Mouse (Mus musculus) heart, embryonic 10.5 days (tissue): Measurements from ENCODE around the gene Ptx3. TPM values are rescaled to one million over a fixed set of nuclear protein-coding genes. Genes with fewer than 3 reads are reported as not detected.
A peak's percentile ranks its signal among the peaks of the same experiment; 100 is the strongest.
"Not testable (repeated sequence)": the region's sequence is repeated elsewhere in the genome, so short reads cannot be mapped to it uniquely, and the experiment has no call there.

Experiments used
- DNase-seq: peaks from one replicate; pipeline ENCODE4 v3.0.0-alpha.2; 2017; ENCODE audit warnings: low spot score
- H3K27ac ChIP-seq: fragments of 300-500 bp; sonication (generic); 2 replicates; pipeline ENCODE4 v1.5.1; 2016; ENCODE audit warnings: mild to moderate bottlenecking
- H3K27me3 ChIP-seq: fragments of 300-500 bp; sonication (generic); 2 replicates; pipeline ENCODE4 v1.6.1; 2016; ENCODE audit warnings: mild to moderate bottlenecking; ENCODE audit not compliant: poor library complexity, insufficient read depth, severe bottlenecking
- H3K36me3 ChIP-seq: fragments of 300-500 bp; sonication (generic); 2 replicates; pipeline ENCODE4 v1.6.1; 2016; ENCODE audit warnings: mild to moderate bottlenecking, moderate library complexity
- H3K4me1 ChIP-seq: fragments of 300-500 bp; sonication (generic); 2 replicates; pipeline ENCODE4 v1.6.1; 2016; ENCODE audit warnings: mild to moderate bottlenecking
- H3K4me3 ChIP-seq: fragments of 300-500 bp; sonication (generic); 2 replicates; pipeline ENCODE4 v1.5.1; 2016; ENCODE audit warnings: mild to moderate bottlenecking, moderate library complexity
- H3K9me3 ChIP-seq: fragments of 300-500 bp; sonication (generic); 2 replicates; pipeline ENCODE4 v1.6.1; 2016; ENCODE audit warnings: mild to moderate bottlenecking, moderate library complexity
- WGBS: fragments of 180-500 bp; shearing (Covaris S2); methylation state at CpG from one replicate; pipeline ENCODE4 v1.1.7; 2016; 5-methylcytosine and 5-hydroxymethylcytosine counted together
- polyA plus RNA-seq: library from polyadenylated mRNA; unstranded; fragments of >200 nt; fragmentation: Nextera tagmentation; extraction: Ambion mirVana; gene quantifications from 2 replicates; pipeline ENCODE4 v1.2.1, GENCODE M21; 2016

The Ptx3 gene
- 2.2 and 4.4 TPM in 2 replicates for polyA plus RNA-seq

DNA sequence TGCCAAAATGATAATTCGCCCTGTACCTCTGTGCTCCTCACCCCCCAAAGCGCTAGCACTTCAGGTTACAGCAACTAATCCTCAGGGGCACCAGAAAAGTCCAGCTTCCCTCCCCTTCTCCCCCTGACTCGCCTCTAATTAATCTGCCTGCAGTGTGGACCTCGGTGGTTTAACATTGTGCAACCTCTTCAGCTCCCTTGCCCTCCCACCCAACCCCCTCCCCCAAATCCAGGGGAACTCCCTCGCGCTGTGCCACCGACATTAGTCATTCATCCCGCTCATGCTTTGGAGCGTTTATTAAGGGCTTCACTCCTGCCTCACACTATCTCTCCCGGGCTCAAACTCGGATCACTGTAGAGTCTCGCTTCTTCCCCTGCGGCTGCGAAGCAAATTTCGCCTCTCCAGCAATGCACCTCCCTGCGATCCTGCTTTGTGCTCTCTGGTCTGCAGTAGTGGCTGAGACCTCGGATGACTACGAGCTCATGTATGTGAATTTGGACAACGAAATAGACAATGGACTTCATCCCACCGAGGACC, at the start of gene Ptx3:
TSS of gene Ptx3 (plus strand) at position 256 of the 537 bp plus-strand sequence.
- Histone ChIP-seq H3K36me3 (no peaks in the 10 kb centered on the region), H3K27ac (peak within 1 kb of the TSS; percentile 85), H3K4me1 (peaks cover 9% of the 10 kb centered on the region), H3K4me3 (peak within 1 kb of the TSS; percentile 72), H3K9me3 (no peaks in the 10 kb centered on the region), H3K27me3 (peaks cover 10% of the 10 kb centered on the region)
- no peak for DNase-seq
- 5% methylated on average over 20 of the region's 20 CpGs for WGBS

DNA sequence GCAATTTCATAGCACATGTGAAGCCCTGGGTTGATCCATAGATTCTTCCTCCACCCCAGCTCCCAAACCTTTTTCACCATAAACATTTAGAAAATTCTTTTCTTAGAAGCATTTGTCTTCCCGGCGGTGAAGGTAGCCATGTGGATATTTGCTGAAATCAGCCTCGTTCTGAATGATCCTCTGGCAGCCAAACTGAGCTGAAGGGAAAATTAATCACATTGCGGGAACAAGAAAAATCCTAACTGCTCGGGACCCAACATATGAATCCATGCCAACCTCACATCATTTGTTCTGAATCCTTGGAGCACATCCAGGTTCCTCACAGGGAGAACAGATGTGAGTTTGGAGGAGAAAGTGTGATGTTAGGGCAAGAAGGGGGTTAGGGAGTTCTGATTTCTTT, 46.8 kb upstream of the Ptx3 start:
- H3K9me3 ChIP-seq = no peaks in the 10 kb centered on the region
- no peaks in the 10 kb centered on the region for H3K4me1 ChIP-seq
- no peak for DNase-seq
- H3K36me3 ChIP-seq = no peaks in the 10 kb centered on the region
- no peaks in the 10 kb centered on the region for H3K27me3 ChIP-seq
- no peak overlapping the region for H3K27ac ChIP-seq
- WGBS = 79% methylated on average over 5 of the region's 5 CpGs
- no peak overlapping the region for H3K4me3 ChIP-seq

DNA sequence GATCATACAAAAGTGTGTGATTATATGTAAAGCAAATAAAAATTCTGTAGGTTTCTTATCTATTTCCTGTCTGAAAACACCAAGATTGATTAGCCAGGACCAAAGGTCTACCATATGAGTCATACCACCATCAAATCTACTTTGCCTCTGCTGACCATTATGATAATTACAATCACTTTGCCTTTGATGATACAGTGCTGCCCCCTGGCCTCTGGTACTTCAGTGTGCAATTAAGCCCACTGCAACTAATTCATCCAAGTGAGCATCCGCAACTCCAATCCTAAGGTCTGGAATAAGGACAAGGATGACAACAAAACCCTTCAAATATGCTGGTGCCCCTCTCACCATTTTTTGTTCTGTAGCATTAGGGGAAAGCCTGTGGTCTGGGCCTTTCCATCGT, 40.1 kb upstream of the Ptx3 start:
- no peaks in the 10 kb centered on the region for H3K9me3 ChIP-seq
- no peak overlapping the region for H3K4me3 ChIP-seq
- H3K27ac ChIP-seq = no peak overlapping the region
- H3K27me3 ChIP-seq = no peaks in the 10 kb centered on the region
- 67% methylated on average over 2 of the region's 2 CpGs for whole genome bisulfite sequencing
- H3K4me1 ChIP-seq = no peaks in the 10 kb centered on the region
- no peaks in the 10 kb centered on the region for H3K36me3 ChIP-seq
- no peak for DNase-seq

DNA sequence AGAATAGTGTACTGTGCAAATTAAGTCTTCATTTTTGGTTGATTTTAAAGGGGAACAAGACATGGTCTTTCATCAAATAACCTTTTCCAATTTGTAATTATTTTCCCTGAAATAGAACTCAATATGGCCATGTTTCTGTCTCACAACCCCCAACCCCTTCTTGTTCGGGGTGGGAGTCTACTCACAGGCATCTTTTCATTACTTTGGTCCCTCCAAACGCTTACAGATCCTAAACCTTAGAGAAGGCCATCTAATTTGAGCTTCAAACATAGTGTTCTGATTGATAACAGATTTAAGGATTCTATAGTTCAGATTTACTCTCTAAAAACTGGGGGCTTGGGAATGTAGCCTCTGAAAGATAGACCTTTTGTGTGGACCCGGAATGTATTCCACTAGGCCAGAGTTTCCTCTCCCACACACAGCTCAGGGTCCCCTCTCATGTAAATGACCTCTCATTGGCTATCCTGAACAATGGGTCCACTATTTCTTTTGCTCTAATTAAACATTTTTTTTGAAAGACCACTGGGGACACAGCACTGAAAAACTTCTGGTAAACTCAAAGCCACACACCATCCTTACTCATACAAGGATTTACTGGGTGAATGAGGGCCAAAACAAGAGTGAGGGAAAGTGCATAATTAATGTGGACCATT, 25.7 kb upstream of the Ptx3 start:
- no peaks in the 10 kb centered on the region for H3K27me3 ChIP-seq
- no peak overlapping the region for H3K27ac ChIP-seq
- no peaks in the 10 kb centered on the region for H3K4me1 ChIP-seq
- no peaks in the 10 kb centered on the region for H3K9me3 ChIP-seq
- DNase-seq = no peak
- 84% methylated on average over 3 of the region's 3 CpGs for WGBS
- H3K4me3 ChIP-seq = no peak overlapping the region
- no peaks in the 10 kb centered on the region for H3K36me3 ChIP-seq

DNA sequence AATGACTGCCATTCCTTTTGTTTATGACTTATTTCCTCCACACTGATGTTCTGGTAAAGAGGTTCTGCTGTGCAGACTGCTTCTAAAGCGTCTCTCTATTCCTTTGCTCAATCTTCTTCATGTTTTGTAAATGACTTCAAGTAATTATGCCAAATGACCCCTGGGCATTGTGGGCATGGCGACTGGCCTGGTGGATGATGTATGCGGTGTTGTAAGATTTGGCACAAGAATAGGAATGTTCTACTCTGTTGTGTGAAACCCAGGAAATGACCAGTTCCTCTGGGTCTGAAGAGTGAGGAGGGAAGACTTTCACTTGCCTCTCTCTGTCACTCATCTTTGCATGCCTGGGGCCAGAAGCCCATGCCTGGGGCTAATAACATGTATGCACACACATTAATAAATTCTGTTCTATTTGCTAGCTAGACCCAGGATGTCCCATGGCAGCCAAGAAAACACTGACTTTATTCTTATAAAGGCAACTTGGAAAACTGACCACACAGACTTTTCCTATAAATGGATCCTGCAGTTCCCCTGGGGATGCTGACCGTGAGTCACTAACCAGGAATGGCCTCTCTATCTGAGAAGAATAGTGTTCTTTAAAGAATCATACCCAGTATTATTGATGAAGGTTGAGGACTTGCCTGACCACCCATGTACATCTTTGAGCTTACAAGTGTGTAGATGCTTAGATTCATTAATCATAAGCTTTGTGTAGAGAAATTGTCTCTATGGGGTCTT, 10.7 kb upstream of the Ptx3 start:
- Histone ChIP-seq H3K9me3 (no peaks in the 10 kb centered on the region), H3K4me3 (no peak overlapping the region), H3K27ac (no peak overlapping the region), H3K36me3 (no peaks in the 10 kb centered on the region), H3K4me1 (no peaks in the 10 kb centered on the region), H3K27me3 (no peaks in the 10 kb centered on the region)
- DNase-seq = no peak
- WGBS = 75% methylated on average over 4 of the region's 4 CpGs

DNA sequence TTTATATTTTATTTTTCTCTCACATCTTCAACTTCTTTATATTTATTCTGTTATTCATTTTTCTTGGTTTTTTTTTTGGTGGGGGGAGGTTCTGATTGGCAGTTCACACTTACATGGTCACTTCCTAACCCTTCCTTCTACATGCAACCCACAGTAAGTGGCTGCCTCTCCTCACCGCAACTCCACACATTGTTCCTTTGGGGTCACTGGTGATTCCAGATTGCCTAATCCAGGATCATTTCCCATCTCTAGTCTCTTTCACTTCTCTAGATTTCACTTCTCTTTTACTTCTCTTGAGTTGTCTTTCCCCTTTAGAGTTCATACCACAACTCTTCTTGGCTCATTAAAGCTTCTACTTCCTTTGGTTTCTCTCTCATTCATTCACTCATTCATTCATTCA, 6.2 kb upstream of the Ptx3 start:
- no peak overlapping the region for H3K4me3 ChIP-seq
- no peaks in the 10 kb centered on the region for H3K36me3 ChIP-seq
- H3K9me3 ChIP-seq = no peaks in the 10 kb centered on the region
- no peak for DNase-seq
- WGBS = 92% methylated on average over 1 of the region's 1 CpGs
- H3K27me3 ChIP-seq = 0 out of 2 replicates have a peak, but pooled peaks cover under 1% of the 10 kb centered on the region
- no peak overlapping the region for H3K27ac ChIP-seq
- no peaks in the 10 kb centered on the region for H3K4me1 ChIP-seq

DNA sequence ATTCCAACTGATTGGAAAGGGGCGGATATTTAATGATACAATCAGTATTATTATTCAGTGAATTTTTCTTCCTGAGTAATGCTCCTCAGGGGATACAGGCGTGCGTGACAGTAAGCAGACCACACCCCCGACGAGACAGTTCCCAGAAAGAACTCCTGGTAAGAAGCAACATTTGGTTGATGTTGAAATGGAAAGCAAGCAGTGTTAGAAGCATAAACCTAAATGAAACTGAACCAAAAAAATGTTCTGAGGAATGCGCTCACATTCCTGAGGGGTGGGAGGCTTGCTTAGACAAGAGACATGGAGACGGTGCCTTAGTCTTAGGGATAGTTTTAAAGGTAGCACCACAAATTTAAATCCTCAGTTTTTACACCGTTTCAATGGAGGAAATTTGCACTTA, 4.0 kb upstream of the Ptx3 start:
- 52% methylated on average over 8 of the region's 8 CpGs for WGBS
- Histone ChIP-seq H3K27me3 (0 out of 2 replicates have a peak, but pooled peaks cover 5% of the 10 kb centered on the region), H3K36me3 (no peaks in the 10 kb centered on the region), H3K9me3 (no peaks in the 10 kb centered on the region), H3K4me3 (no peak overlapping the region), H3K27ac (no peak overlapping the region), H3K4me1 (peaks cover 5% of the 10 kb centered on the region)
- no peak for DNase-seq

DNA sequence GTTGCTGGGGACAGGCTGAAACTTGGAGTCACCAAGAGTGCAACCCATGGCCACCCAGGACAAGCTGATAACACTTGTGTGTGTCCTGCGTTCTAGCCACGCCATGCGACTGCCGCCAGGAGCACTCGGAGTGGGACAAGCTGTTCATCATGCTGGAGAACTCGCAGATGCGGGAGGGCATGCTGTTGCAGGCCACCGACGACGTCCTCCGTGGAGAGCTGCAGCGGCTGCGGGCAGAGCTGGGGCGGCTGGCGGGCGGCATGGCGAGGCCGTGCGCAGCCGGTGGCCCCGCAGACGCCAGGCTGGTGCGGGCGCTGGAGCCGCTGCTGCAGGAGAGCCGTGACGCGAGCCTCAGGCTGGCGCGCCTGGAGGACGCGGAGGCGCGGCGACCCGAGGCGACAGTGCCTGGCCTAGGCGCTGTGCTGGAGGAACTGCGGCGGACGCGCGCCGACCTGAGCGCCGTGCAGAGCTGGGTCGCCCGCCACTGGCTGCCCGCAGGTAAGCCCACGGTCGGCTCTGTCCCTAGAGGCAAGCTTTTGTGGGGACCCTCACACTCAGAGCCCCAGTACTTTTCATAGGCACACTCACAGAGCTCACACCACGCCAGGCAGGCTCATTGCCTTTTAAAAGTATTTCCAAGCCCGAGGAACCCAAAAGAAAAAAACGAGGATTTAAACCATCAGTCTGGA, 988 bp downstream of the Ptx3 start:
- no peaks in the 10 kb centered on the region for H3K9me3 ChIP-seq
- H3K27me3 ChIP-seq = peaks cover 10% of the 10 kb centered on the region
- H3K27ac ChIP-seq = peak overlapping the region; percentile 85
- under 1% methylated on average over 54 of the region's 54 CpGs for WGBS
- no peak for DNase-seq
- peaks cover 9% of the 10 kb centered on the region for H3K4me1 ChIP-seq
- no peaks in the 10 kb centered on the region for H3K36me3 ChIP-seq
- H3K4me3 ChIP-seq = peak overlapping the region; percentile 72

DNA sequence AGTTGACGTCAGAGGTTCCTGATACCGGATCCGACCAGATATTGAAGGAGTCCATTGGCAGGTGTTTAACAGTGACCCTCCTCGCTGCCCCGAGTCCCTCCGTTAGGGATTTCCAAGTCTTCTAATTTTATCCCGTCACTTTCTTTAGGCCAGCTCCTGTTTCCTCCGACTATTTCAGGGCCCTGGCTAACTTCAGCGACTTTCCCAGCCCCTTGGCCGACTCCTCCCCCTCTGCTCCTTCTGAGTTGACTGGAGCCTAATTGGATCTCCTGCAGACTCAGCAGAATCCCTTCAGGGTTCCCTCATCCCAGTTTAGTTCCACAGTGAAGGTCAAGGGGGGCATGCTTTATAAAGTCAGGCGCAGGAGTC, 1.5 kb downstream of the Ptx3 start:
- Histone ChIP-seq H3K36me3 (no peaks in the 10 kb centered on the region), H3K9me3 (no peaks in the 10 kb centered on the region), H3K4me3 (peak overlapping the region; percentile 72), H3K4me1 (peaks cover 9% of the 10 kb centered on the region), H3K27me3 (peaks cover 10% of the 10 kb centered on the region), H3K27ac (peak overlapping the region; percentile 85; the same call in 1 of the 2 replicates)
- under 1% methylated on average over 11 of the region's 11 CpGs for WGBS
- no peak for DNase-seq

DNA sequence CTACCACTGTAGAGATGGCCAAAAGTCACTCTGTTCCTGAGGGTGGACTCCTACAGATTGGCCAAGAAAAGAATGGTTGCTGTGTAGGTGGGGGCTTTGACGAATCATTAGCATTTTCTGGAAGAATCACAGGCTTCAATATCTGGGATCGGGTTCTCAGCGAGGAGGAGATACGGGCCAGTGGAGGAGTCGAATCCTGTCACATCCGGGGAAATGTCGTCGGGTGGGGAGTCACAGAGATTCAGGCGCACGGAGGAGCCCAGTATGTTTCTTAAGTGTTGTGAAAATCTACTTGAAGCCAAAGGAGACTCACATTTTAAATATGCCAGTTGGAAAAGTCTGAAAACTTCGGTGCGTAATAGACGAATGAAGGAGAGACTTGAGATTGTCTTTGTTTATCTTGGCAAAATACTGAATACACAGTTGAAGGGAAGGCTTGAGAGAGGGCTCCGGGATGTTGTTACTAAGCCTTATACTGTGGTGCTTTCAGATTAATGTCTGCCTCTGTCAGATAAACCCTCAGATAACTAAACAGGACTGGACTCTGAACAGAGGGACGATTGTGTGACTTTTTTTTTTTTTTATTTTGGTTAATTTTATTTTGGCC, 5.3 kb downstream of the Ptx3 start:
- Histone ChIP-seq H3K27ac (no peak overlapping the region), H3K4me3 (no peak overlapping the region), H3K27me3 (peaks cover 5% of the 10 kb centered on the region), H3K9me3 (no peaks in the 10 kb centered on the region), H3K4me1 (peaks cover 4% of the 10 kb centered on the region; the same call in 1 of the 2 replicates), H3K36me3 (no peaks in the 10 kb centered on the region)
- WGBS = 73% methylated on average over 15 of the region's 15 CpGs
- DNase-seq = no peak

DNA sequence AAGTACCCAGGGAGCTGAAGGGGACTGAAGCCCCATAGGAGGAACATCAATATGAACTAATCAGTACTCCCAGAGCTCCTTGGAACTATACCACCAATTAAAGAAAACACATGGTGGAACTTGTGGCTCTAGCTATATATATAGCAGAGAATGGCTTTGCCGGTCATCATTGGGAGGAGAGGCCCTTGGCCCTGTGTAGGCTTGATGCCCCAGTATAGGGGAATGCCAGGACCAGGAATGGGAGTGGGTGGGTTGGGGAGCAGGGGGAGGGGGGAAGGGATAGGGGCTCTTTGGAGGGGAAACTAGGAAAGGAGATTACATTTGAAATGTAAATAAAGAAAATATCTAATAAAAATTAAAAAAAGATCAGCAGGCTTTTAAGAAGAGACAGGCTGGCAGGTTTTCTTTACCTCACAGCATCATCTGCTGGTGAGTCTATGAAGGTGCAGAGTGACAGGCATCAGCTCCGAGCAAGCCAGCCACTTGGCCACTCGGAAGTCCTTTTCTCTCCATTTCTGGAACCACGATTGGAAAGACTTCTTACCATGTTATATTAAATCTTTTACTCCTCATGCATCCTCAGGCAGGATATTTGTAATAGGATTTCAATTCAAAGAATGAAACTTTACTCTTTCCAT, 16.6 kb downstream of the Ptx3 start:
- H3K27me3 ChIP-seq, H3K4me1 ChIP-seq, H3K9me3 ChIP-seq, H3K36me3 ChIP-seq, DNase-seq, H3K27ac ChIP-seq, H3K4me3 ChIP-seq: not testable (repeated sequence)
- 40% methylated on average over 4 of the region's 4 CpGs for WGBS

DNA sequence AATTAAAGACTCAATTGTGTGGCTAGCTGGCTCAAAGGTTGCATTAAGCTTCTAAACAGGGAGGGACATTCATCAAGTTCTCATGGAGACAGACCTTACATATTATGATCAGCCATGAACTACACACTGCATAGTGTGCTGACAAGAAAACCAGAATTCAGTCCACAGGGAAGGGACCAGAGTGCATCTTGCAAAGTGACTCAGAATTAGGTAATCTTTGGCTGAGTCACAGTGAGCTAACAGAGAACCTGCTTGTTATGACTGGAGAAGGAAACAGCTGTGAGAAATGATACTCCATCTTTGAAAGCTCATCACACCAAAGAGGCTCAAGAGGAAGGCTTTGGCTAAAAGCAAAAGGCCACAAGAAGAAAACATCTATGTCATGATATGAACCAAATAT, 20.8 kb downstream of the Ptx3 start:
- Histone ChIP-seq H3K36me3 (no peaks in the 10 kb centered on the region), H3K27me3 (no peaks in the 10 kb centered on the region), H3K9me3 (no peaks in the 10 kb centered on the region), H3K4me3 (no peak overlapping the region), H3K27ac (no peak overlapping the region), H3K4me1 (no peaks in the 10 kb centered on the region)
- no peak for DNase-seq
